Mouse (Mus musculus) neutrophil, adult 5-6 weeks (primary cell): ENCODE results near the gene Wdr25. TPM values are rescaled to one million over a fixed set of nuclear protein-coding genes. Genes with fewer than 3 reads are reported as not detected.

Source experiments
- ATAC-seq: fragments of 151-379, 151-347 bp; 2 replicates; pipeline ENCODE4 v1.8.0; 2017; ENCODE audit warnings: mild to moderate bottlenecking, moderate TSS enrichment; ENCODE audit not compliant: insufficient number of reproducible peaks, poor library complexity, low FRiP score, severe bottlenecking; ENCODE audit errors: extremely low read depth
- total RNA-seq: library from RNA; stranded (forward); fragments of 200-1000 nt; gene quantifications from 2 replicates; pipeline ENCODE4 v1.2.3, GENCODE M21; 2017

Wdr25 gene
- total RNA-seq, 1 experiment from 2014 or later: 3.1 TPM

DNA sequence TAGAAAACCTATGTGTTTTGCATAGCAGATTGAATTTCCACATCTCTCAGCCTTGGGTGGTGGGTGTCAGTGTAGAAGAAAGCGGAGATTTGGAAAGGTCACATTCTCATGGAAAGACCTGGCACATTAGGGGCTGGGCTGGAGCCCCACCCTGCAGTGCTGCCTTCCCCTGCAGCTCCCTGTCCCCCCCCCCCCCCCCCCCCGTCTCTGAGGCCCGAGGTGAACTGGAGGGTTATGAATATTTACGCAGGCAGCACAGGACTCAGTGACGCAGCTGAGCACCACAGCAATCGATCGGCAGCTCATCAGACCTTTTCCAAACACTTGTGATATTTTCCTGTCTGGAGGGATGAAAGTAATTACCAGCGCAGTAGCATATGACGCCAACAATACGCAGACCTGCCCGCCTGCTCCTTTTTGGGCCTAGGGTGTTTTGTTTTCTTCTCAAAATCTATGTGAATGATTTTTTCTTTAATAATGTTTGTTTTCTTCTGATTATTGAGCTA, 33.2 kb downstream of the Wdr25 start:
- no peak for ATAC-seq

DNA sequence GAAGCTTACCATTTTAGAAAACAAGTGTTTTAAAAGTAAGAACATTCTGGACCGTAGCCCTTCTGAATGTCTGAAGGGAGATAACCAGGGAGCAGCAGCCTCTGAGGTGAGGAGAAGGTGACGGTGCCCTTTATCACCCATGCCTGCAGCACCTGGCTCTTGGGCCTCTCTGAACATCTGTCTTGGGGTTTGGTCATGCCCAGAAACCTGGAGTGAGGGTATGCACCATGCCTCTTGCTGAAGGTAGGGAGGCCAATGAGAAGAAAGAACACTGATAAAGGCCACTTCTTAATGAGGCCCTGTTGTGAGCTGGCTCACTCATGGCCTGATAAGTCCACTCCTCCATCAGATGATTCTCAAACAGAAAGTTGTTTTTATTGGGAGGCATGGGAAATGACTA, 34.8 kb downstream of the Wdr25 start:
- ATAC-seq: no peak

DNA sequence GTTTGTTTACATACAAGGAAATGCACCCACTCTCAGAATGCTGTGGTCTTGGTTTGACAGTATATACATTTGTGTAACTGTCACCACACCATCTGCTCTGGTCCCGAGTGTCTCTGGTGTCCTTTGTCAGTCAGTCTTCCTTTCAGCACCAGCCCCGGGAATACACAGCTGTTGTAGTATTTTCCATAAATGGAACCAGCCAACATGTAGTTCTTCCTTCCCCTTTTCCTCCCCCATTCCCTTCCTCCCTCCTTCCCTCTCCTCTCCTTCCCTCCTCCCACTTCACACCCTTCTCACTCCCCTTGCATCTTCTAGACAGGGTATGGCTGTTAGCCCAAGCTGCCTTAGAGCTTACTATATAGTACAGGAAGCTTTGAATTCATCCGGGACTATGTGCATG, 36.0 kb downstream of the Wdr25 start:
- no peak for ATAC-seq

DNA sequence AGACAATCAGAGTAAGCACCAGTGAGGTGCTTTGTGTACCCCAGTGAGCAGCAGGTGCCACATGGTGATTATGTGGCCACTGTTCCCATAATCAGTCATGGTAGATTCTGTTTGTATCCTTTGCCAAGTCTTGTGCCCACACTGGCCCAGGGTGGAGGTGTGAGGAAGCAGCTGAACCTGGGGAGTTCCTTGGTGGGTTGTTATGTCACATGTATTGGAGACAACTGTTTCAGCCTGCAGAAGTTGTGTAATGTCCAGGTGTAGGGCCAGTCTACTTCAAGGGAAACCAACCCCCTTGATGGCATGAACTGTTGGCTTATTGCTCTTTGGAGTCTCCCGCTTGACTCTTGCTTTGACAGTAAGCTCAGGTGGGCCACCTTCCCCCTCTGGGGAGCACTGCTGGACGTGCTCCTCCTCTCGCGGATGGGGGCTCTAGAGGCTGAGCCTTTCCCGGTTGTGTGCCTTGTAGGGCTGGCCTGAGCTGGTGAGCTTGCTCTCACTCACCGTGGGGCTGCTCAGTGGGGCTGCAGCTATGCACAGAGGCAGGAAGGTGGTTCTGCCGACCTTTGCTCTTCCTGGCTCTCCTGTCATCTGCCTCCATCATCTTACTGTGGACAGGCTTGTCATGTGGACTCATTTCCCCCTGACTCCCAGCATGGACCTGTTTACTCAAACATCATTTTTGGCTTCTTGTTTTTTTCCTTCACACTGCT, 38.1 kb downstream of the Wdr25 start:
- ATAC-seq: no peak

DNA sequence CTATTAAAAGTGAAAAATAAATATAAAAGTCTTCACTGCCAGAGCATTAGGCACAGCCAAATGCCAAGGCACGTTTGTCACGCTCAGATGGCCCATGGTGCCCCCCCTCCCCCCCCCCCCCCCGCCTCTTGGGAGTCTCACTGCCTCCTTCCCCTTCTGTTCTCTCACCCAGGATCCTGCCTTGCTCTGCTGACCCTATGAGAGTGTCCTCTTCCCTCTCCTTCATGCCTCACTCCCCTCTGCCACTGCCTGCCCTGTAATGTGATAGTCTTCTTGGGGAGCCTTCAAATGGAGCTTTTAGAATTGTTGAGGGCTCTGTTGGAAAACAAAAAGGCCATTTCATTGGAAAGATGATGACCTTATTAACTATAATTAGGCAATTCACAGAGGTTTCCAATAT, 38.7 kb downstream of the Wdr25 start:
- ATAC-seq: no peak

DNA sequence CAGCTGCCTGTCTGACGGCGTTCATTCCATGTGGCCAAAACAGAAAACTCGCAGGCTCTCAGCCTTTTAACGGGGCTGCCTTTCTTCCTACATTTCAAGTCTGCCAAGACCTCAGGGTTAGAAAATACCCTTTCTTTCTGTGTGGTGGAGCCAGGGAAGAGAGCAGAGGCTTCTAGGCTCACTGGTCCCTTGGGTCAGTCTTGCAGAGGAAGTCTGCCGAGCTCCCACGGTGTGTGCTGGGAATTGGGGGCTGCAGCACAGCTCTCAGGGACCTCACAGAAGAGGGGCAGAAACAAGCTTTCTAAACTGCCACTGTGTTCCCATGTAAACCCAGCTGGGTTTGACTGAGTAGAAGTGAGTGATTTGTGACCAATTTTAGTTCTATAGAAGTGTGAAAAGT, 40.8 kb downstream of the Wdr25 start:
- ATAC-seq: no peak

DNA sequence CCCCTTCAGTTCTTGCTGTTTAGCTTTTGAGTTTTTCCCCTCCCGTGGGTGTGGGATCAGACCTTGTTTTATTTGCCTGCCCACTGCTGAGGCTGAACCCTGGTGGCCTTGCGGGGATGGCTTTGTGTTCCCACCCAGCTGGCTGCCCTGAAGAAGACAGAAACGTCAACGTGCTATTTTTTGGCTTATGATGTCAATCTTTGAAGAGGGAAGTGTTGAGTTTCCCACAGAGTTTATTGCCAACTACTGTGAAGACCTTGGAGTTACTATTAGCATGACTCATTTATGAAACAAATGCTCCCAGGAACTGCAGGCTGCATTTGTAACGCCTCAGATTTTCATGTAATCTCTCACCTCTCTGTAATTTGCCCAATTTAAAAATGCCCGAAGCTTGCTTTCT, 43.4 kb downstream of the Wdr25 start:
- no peak for ATAC-seq

DNA sequence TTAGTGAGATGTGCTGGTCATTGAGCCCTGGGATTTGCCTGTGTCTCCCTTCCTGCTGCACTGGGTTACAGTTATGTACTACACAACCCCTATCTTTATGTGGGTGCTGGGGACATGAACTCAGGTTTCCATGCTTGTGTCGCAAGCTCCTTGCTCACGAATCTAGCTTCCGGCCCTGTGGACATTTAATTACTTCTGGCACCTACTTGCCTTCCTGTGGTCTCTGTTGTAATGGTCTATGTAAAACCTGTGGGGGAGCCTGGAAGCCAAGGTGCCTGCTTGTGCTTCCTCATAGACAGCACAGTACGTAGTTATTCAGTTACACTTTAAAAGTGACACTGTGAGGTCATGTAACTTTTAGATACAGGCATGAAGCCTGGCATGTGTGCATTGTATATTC, 44.1 kb downstream of the Wdr25 start:
- ATAC-seq: 0 out of 2 replicates have a peak, but pooled peaks have one; percentile 3

DNA sequence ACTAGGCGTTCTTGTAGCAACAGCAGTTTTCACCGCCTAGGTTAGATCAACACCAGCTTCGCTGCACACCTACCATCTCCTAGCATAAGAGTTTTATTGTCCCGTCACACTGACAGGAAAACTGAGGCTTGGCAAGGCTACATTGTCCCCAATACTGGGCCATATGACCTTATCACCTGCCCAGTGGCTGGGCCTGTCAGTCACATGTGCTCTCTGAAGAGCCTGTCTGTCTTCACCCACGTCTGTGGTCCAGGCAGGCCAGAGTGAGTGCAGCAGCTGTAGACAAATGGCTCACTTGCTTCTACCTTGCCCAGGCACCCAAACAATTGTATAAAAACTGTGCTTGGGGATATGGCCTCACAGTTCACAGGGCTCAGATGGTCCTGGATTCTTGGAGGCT, 45.4 kb downstream of the Wdr25 start:
- ATAC-seq: no peak

DNA sequence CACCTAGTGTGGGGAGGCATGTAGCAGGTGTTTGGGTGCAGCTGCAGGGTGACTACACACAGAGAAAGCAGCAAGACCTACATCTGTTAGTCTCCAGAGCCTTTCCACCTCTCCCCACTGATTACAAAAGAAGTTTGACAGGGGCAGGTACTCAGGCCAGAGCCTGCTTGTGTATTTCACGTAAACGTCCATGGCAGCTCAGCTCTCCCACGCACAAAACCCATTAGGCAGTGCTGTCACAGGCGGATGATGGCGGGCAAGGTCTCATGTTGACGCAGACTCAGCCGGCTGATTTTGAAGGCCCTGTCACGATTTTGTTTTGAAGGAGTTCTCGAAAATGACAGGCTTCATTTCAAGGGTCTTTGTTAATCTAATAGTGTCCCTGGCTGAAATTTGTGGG, 45.9 kb downstream of the Wdr25 start:
- no peak for ATAC-seq

DNA sequence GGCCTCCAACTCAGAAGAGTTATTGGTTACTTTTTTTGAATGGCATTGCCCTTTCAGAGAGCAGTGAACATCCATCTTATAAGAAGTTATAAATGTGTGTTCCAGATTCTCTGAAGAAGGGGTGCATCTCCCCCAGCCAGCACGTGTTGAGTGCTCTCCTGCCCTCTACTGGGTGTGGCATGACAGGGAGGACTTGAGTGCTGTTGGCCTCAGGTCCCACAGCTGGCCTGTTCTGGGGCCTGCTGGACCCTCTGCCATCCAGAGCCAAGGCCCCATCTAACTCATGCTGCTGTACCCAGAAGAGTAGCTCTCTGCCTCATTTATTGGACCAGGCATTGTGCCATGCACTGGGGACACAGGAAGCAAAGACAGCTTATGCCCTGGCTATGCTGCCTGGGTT, 46.8 kb downstream of the Wdr25 start:
- ATAC-seq: no peak

DNA sequence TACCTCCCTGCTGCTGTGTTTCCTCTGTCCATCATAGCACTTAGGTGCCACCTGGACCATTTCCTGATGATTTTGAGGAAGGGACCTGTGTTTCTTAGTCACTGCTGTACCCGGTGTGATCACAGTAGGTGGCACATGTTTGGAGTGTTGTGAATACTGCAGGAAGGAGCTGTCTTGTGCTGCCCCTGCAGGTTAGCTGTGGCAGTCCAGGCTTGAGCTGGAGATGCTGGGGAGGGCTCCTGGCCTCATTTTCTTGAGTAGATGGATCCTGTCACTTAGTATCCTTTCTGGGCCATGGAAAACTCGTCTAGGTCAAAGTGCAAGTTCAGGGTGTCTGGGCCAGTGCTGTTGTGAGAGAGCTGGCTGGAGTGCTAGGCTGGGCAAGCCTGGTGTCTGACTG, 47.9 kb downstream of the Wdr25 start:
- no peak for ATAC-seq

DNA sequence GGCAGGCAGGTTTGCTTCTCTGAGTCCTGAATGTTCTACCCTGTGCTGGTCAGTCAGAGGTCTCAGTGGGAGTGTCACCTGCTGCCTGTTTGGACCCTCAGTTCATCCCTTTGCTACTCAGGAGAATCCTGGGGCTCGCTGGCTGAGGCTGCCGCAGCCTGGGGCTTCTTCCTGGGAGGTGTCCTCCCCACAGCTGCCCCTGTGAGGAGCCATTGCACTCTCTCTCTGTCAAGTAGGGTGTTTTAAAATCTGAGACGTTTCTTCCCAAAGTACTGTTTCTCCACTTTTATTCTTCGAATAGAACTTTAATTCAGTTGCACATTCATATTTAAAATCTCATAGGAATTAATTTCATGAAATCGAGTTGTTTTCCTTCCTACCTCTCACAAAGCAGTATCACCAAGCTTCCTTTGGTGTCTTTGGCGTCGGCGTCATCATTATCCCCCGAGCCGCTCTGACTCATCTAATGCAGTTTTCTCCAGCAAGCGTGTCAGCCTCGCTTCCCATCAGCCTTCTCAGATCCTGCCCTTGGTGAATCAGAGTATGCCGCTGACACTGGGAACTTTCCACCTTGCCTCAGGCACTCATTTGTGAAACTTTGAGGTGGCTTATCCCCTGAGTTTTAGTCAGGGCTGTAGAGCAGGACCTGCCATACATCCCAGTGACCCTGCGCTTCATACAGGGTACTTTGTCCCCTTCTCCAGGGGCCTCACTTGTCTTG, 48.9 kb downstream of the Wdr25 start:
- ATAC-seq: no peak

DNA sequence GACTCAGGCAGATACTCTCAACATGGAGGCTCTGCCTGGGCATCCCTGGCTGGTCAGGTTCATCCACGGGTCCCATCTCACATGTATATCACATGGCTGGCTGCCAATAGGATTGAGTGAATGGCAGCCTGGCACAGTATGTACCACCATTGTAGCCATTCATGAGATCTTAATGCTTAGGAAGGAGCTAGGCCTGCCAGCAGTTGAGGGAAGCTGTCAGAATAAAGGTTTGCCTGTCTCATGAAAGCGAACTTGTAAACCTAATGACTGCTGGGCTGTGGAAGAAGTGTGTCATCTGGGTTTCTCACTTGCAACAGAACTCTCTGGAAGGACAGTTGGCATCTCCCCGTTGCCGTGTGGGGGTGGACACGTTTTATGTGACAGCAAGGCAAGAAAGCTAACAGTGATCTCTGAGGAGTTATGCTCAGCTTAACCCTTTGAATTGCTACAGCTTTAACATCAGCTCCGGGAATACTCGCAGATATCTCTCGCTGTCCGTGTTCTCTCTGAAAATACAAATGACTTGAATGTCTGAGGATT, 59.6 kb downstream of the Wdr25 start:
- ATAC-seq: no peak

DNA sequence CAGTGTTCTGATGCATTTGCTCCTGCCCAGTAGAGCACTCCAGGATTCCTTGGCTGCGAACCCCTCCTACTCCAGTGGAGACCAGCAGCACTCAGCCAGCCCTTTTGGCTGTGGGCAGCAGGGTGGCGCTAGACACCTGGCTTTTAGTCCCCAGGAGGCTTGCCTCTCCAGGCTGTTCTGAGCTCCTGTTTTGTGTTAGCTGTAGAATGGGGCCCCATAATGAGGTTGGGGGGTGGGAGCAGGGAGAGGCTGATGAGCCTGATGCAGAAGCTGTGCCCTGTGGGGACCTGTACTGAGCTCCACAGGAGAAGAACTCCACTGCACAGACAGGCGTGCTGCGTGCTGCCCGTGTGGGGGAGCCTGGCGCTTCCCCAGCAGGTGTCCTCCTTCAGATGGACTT, 60.4 kb downstream of the Wdr25 start:
- ATAC-seq: no peak

DNA sequence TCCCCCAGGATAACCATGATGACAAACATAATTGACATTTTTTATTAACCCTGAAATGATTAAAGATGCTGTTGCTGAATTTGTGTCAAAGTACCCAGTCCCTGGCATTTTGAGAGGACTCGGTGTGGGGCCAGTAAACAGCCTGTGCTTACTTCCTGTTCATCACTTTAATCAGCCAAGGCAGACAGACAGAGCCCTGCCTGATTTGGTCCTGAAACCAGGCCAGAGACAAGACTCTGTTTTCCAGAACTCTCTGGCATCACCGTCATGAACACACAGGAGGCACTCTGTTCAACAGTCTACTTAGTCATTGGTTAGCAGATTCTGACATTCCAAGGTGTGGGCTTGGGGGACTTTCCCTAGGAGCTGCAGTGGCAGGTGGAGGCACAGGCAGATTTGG, 61.0 kb downstream of the Wdr25 start:
- ATAC-seq: no peak

DNA sequence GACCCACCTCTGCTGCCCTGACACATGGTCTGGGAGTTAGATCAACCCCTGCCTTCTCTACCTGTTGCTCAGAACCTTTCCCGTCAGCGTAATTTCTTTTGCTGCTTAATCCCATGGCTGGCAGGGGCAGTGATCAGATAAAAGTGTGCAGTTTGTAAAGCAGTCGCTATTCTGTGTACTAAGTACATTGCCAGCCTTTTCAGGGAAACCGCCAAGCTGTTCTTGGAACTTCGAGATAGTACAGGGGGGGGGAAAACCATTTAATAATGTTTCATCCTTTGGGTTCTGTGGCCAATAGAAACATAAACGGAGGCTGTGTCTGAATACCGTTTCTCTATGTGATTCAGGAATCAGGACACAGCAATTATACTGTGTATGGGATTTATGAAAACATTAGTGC, 65.1 kb downstream of the Wdr25 start:
- no peak for ATAC-seq

DNA sequence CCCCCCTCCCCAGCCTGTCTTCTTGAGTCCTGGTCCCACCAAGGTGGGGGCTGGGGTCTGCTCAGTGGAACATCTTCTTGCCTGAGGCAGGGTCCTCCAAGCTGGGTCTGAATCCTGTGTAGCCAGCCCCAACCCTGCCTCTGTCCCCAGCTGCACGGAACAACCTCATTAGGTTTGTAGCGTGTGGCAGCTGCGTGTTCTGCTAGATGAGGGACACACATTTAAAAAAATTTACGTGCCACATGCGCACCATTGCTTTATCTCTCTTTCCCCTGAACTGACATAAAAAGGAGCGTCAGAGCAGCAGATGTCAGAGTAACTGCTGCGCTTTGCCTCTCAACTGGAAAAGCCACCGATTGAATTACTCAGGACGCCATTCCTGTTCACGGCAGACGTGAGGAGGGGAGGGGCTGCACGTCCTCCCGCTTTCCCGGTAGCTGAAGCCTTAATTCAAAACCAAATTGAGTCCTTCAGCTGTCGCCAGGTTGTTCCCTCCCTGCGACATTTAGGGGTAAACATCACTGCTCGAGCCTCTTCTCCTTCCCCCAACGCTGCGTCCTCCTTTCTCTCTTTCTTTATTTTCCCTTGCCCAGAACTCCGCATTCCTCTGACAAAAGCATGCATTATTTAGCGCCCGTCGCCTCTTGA, 65.7 kb downstream of the Wdr25 start:
- no peak for ATAC-seq

DNA sequence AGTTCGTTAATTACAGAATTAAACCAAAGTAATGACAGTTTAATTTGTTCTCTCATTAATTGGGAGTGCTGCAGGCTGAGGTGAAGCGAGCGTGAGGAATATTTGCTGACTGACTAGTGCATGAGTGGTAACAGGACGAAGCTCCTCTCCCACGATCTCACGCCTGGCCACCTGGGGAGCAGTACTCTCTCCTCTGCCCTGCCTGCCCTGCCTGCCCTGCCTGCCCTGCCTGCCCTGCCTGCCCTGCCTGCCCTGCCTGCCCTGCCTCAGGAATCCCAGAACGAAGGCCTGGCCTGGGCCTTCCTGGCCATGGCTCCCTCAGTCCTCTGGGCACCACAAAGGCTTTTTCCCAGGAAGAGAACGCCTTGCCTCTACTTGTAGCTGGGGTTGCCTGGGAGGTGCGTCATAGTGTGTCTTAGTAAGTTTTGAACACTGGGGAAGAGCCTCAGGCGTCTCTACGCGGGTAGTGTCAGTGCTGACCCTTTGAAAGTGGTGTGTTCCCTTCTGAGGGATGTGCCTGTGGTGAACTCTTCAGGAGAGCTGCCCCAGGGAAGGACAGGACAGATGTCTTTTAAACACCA, 66.3 kb downstream of the Wdr25 start:
- no peak for ATAC-seq

DNA sequence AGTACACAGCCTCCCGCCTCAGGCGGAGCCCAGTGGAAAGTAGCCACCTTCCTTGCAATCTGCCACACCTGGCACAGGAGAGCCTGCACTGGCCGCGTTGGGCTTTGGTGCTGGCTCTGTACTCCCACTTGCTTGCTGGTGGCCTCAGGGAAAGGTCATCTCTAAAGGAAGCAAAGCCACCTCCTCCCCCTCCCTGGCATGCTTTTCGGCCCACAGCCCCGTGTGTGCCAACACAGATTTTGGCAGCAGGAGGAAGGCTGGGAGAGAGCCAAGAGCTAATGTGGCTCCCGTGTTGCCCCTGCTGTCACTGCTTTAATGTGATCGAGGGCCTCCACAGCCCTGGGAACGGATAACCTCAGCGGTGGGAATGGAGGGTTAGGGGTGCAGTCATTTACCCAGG, 66.8 kb downstream of the Wdr25 start:
- no peak for ATAC-seq
